Mouse (Mus musculus): Measurements from ENCODE around the gene Nfx1. TPM values are rescaled to one million over a fixed set of nuclear protein-coding genes. Genes with fewer than 3 reads are reported as not detected.
A peak's percentile ranks its signal among the peaks of the same experiment; 100 is the strongest.

The Nfx1 gene
- polyA plus RNA-seq, 1 experiment from 2014 or later: 55.7 TPM

DNA sequence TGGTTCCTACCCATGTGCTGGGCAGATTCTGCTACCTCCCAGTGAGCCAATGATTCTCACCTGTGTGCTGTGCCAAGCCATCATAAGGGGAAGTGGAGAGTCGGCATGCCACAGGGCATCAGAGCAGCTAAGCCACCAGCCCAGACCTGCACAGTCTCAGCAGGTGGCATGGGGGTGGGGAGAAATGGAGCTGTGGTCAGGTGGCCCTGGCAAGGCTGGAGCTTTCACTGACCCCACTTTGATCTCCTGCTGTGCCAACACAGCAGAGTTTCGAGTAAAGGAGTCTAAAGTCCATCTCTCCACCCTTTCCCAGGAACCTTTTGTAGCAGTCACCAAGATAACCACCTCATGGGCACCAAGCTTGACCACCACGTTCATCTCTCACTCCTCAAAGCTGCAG is 57.2 kb downstream of the Nfx1 start:
- Histone ChIP-seq H3K4me2 (no peak overlapping the region), H3K4me1 (peaks cover 32% of the 10 kb centered on the region), H3K4me3 (no peak overlapping the region), H3K36me3 (peaks cover 41% of the 10 kb centered on the region), H3K9me3 (replicated peaks) (no peaks in the 10 kb centered on the region), H3K9ac (no peak overlapping the region), H3K27me3 (replicated peaks) (peaks cover 3% of the 10 kb centered on the region; the same call in 1 of the 2 replicates), H3K27ac (no peak overlapping the region)
- WGBS (ENCODE audit: insufficient replicate concordance): 75% methylated on average over 3 of the region's 3 CpGs
- no peak for ATAC-seq

- Histone ChIP-seq H3K4me3 (no peak overlapping the region), H3K9ac (no peak overlapping the region), H3K4me1 (peaks cover 32% of the 10 kb centered on the region), H3K27ac (no peak overlapping the region), H3K4me2 (no peak overlapping the region), H3K9me3 (replicated peaks) (no peaks in the 10 kb centered on the region), H3K27me3 (replicated peaks) (peaks cover 3% of the 10 kb centered on the region; the same call in 1 of the 2 replicates), H3K36me3 (peaks cover 37% of the 10 kb centered on the region)
- ATAC-seq: no peak
- WGBS (ENCODE audit: insufficient replicate concordance): 65% methylated on average over 4 of the region's 4 CpGs
These were observed 57.6 kb downstream of the Nfx1 start for GRCm38 (mm10) chr4:41028272-41028671.

DNA sequence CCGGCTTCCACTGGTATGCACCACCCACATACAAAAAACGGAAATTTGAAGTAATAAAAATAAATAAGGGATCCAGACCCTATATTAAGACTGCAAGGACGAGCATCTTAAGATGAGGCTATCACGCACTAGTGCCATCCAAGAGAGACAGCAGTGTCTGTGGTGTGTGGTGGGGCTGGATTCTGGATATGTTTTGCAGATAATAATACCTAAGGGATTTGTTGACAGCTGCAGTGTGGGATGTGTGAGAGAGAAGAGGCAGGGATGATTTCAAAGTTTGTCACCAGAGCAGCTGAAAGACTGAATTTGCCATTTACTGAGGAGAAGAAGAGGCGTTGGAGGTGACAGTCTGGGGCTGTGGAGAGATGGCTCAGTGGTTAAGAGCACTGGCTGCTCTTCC is 58.7 kb downstream of the Nfx1 start:
- ATAC-seq: no peak
- H3K4me1 ChIP-seq: peaks cover 32% of the 10 kb centered on the region
- WGBS (ENCODE audit: insufficient replicate concordance): 81% methylated on average over 5 of the region's 5 CpGs
- peaks cover 3% of the 10 kb centered on the region; the same call in 1 of the 2 replicates for H3K27me3 ChIP-seq (replicated peaks)
- peaks cover 26% of the 10 kb centered on the region for H3K36me3 ChIP-seq
- H3K4me2 ChIP-seq: no peak overlapping the region
- no peak overlapping the region for H3K4me3 ChIP-seq
- H3K9ac ChIP-seq: no peak overlapping the region
- H3K9me3 ChIP-seq (replicated peaks): no peaks in the 10 kb centered on the region
- no peak overlapping the region for H3K27ac ChIP-seq

- Histone ChIP-seq H3K4me1 (peaks cover 20% of the 10 kb centered on the region), H3K9ac (no peak overlapping the region), H3K27ac (no peak overlapping the region), H3K4me2 (no peak overlapping the region), H3K27me3 (replicated peaks) (peaks cover 6% of the 10 kb centered on the region; the same call in 1 of the 2 replicates), H3K36me3 (peaks cover 16% of the 10 kb centered on the region), H3K9me3 (replicated peaks) (no peaks in the 10 kb centered on the region), H3K4me3 (no peak overlapping the region)
- 80% methylated on average over 3 of the region's 3 CpGs for WGBS (ENCODE audit: insufficient replicate concordance)
- no peak for ATAC-seq
These were observed 60.5 kb downstream of the Nfx1 start for GRCm38 (mm10) chr4:41031242-41031641.

GRCm38 (mm10) chr4:41037942-41038341 is 67.2 kb downstream of the Nfx1 start:
- WGBS (ENCODE audit: insufficient replicate concordance): 44% methylated on average over 3 of the region's 3 CpGs
- no peaks in the 10 kb centered on the region for H3K9me3 ChIP-seq (replicated peaks)
- ATAC-seq: no peak
- peaks cover 11% of the 10 kb centered on the region; the same call in 1 of the 2 replicates for H3K27me3 ChIP-seq (replicated peaks)
- H3K27ac ChIP-seq: no peak overlapping the region
- no peak overlapping the region for H3K9ac ChIP-seq
- no peaks in the 10 kb centered on the region for H3K4me1 ChIP-seq
- no peak overlapping the region for H3K4me2 ChIP-seq
- H3K36me3 ChIP-seq: no peaks in the 10 kb centered on the region
- H3K4me3 ChIP-seq: no peak overlapping the region

DNA sequence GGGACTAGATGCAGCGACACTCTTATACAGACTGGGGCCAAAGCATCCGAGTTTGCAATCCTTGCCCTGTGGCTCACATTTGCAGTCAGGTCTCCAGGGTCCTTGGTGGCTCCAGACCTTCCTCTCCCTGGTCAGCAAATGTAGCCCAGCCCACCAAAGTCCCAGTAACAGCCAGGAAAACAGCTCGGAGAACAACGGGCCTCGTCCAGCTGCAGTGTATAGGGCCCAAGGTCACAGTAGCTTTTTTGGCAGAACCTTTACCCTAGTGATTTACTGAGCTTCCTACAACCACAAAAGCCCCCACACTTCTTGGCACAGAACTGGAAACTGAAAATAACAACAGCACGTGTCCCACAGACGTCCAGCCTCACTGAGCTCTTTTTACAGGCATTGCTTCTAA is 70.3 kb downstream of the Nfx1 start:
- Histone ChIP-seq H3K27me3 (replicated peaks) (peaks cover 23% of the 10 kb centered on the region; the same call in 1 of the 2 replicates), H3K4me1 (no peaks in the 10 kb centered on the region), H3K36me3 (no peaks in the 10 kb centered on the region), H3K9me3 (replicated peaks) (no peaks in the 10 kb centered on the region), H3K4me2 (no peak overlapping the region), H3K27ac (no peak overlapping the region), H3K9ac (no peak overlapping the region), H3K4me3 (no peak overlapping the region)
- WGBS (ENCODE audit: insufficient replicate concordance): 64% methylated on average over 7 of the region's 7 CpGs
- ATAC-seq: no peak

GRCm38 (mm10) chr4:41042880-41043279 is 72.2 kb downstream of the Nfx1 start:
- Histone ChIP-seq H3K9me3 (replicated peaks) (no peaks in the 10 kb centered on the region), H3K27me3 (replicated peaks) (peaks cover 29% of the 10 kb centered on the region; the same call in 1 of the 2 replicates), H3K4me1 (peaks cover 7% of the 10 kb centered on the region; the same call in 1 of the 2 replicates), H3K27ac (no peak overlapping the region), H3K4me2 (no peak overlapping the region), H3K4me3 (no peak overlapping the region), H3K36me3 (no peaks in the 10 kb centered on the region), H3K9ac (no peak overlapping the region)
- WGBS (ENCODE audit: insufficient replicate concordance): 77% methylated on average over 12 of the region's 12 CpGs
- no peak for ATAC-seq

DNA sequence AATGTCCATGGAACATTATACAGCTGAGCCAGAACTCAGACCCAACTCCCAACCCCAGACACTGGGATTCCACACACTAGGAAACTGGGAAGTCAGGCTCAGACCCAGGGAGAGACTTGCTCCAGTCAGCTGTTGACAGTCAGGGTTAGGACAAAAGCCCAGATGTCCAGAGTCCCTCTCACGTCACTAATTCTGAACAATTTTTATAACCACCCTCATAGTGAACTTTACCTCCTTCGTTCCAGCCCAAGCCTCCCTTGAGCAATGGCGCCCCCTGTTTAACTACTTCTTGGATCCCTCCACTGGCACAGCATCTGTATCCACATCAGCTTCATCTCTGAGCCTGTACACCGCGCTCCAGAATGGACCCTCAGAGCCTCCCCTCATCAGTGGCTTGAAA is 73.3 kb downstream of the Nfx1 start:
- Histone ChIP-seq H3K4me1 (peaks cover 16% of the 10 kb centered on the region; the same call in 1 of the 2 replicates), H3K36me3 (no peaks in the 10 kb centered on the region), H3K27ac (no peak overlapping the region), H3K27me3 (replicated peaks) (peaks cover 26% of the 10 kb centered on the region; the same call in 1 of the 2 replicates), H3K4me3 (no peak overlapping the region), H3K9ac (no peak overlapping the region), H3K9me3 (replicated peaks) (no peaks in the 10 kb centered on the region), H3K4me2 (no peak overlapping the region)
- no peak for ATAC-seq
- WGBS (ENCODE audit: insufficient replicate concordance): 65% methylated on average over 5 of the region's 5 CpGs

DNA sequence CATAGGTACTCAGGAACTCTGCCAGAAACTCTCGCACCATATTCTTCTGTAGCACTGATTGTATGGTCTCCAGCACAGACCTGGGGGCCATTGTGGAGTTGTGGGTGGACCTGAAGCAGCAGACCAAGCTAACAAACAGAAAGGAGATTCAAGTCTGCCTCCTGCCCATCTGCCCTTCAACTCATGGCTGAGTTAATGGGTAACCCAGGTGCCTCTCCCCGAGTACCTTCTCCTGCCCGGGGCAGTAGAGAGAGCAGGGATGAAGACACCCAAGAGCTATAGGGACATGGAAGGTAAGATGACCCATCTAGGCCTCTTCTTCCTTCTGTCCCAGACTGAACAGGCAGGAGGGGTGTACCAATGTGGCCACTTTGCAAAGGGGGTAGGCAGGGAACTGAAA is 74.6 kb downstream of the Nfx1 start:
- Histone ChIP-seq H3K27ac (peak overlapping the region; percentile 11; the same call in 1 of the 2 replicates), H3K4me3 (no peak overlapping the region), H3K9ac (no peak overlapping the region), H3K4me1 (peaks cover 19% of the 10 kb centered on the region; the same call in 1 of the 2 replicates), H3K36me3 (no peaks in the 10 kb centered on the region), H3K4me2 (peak overlapping the region; percentile 24), H3K27me3 (replicated peaks) (peaks cover 26% of the 10 kb centered on the region; the same call in 1 of the 2 replicates), H3K9me3 (replicated peaks) (no peaks in the 10 kb centered on the region)
- peak; percentile 45; the same call in 1 of the 2 replicates for ATAC-seq
- WGBS (ENCODE audit: insufficient replicate concordance): 70% methylated on average over 3 of the region's 3 CpGs

DNA sequence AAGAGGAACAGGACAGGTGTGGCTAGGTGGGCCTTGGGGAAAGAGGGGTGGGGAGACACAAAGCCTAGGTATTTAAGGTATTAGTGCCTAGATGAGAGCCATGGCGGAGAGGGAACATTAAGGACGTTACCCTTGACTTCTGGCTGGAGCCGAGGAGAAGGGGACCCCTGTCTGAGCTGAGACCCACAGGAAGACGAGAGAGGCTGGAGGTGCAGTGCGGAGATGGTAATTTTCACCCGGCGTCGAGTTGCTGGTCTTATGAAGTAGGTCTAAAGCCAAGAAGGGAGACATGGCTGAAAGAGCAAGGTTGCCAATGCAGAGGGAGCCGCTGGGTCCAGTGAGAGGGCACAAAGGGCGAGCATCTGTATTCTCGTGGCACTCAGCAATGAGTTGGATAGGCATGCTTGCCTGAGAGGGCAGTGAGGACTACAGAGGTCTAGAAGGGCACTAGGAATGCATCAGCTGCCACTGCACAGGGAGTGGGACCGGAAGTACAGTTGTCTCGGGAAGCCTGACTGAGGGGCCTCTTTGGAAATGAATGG is 75.6 kb downstream of the Nfx1 start:
- WGBS (ENCODE audit: insufficient replicate concordance): 67% methylated on average over 13 of the region's 13 CpGs
- H3K36me3 ChIP-seq: no peaks in the 10 kb centered on the region
- ATAC-seq: no peak
- H3K4me2 ChIP-seq: peak overlapping the region; percentile 24
- H3K27ac ChIP-seq: no peak overlapping the region
- H3K27me3 ChIP-seq (replicated peaks): peaks cover 26% of the 10 kb centered on the region; the same call in 1 of the 2 replicates
- H3K4me3 ChIP-seq: no peak overlapping the region
- H3K9ac ChIP-seq: no peak overlapping the region
- no peaks in the 10 kb centered on the region for H3K9me3 ChIP-seq (replicated peaks)
- H3K4me1 ChIP-seq: peaks cover 26% of the 10 kb centered on the region

DNA sequence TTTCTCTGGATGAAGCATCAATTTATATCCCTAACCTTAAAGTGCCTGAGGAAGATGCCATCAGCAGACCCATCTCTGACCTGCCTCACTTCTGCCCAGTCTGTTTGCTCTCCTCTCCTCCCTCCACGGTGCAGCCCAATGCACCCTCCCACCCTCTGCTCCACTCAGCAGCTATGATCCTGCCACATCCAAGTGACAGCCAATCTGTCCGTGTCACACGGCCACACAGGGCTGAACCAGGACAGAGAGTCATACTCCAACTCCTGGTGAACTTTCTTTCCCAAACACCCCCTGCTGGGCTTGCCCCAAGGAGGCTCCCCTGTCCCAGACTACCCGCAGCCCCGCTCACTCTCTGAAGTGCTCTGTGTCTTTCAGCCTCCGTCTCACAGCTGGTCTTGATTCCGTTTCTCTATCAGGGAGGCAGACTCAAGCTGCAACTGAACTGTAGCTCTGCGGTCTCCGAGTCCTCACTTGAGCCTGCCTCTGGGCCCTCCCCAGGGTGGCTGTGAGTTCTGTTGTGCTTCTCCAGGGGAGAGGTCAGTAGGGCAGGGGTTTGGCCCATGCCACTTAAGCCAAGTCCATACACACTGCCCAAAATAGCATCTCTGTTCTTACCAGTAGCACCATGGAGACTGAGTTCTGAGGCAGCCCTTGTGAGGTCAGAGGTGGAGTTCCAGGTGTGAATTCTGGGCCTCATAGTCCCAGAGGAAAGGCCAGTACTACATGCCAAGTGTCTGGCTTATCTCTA is 77.0 kb downstream of the Nfx1 start, which contains the start of gene Aqp7:
Gene Aqp7 (minus strand): TSS at position 616 of the 748 bp plus-strand sequence.
- Histone ChIP-seq H3K4me3 (no peak within 1 kb of the TSS), H3K4me1 (peaks cover 26% of the 10 kb centered on the region), H3K9me3 (replicated peaks) (no peaks in the 10 kb centered on the region), H3K9ac (no peak within 1 kb of the TSS), H3K4me2 (no peak within 1 kb of the TSS), H3K27me3 (replicated peaks) (peaks cover 26% of the 10 kb centered on the region; the same call in 1 of the 2 replicates), H3K27ac (no peak within 1 kb of the TSS), H3K36me3 (no peaks in the 10 kb centered on the region)
- 49% methylated on average over 9 of the region's 9 CpGs for WGBS (ENCODE audit: insufficient replicate concordance)
- no peak for ATAC-seq

GRCm38 (mm10) chr4:41048926-41049325 is 78.2 kb downstream of the Nfx1 start:
- ATAC-seq: no peak
- H3K4me3 ChIP-seq: no peak overlapping the region
- no peak overlapping the region for H3K4me2 ChIP-seq
- H3K9ac ChIP-seq: no peak overlapping the region
- no peaks in the 10 kb centered on the region for H3K9me3 ChIP-seq (replicated peaks)
- no peaks in the 10 kb centered on the region for H3K36me3 ChIP-seq
- H3K27ac ChIP-seq: 0 out of 2 replicates have a peak overlapping the region, but pooled peaks have one; percentile 10
- peaks cover 26% of the 10 kb centered on the region for H3K4me1 ChIP-seq
- peaks cover 26% of the 10 kb centered on the region; the same call in 1 of the 2 replicates for H3K27me3 ChIP-seq (replicated peaks)
- WGBS (ENCODE audit: insufficient replicate concordance): 45% methylated on average over 2 of the region's 2 CpGs

Data from liver, embryonic 12.5 days (tissue).